Mouse (Mus musculus) embryonic facial prominence, embryonic 14.5 days (tissue): ENCODE data around the gene Heg1. TPM values are rescaled to one million over a fixed set of nuclear protein-coding genes. Genes with fewer than 3 reads are reported as not detected.

ENCODE experiments used
- ATAC-seq: fragments of 200-750 bp; cut with Nextera tagmentation; 2 replicates; pipeline ENCODE4 v1.8.0; 2017; ENCODE audit warnings: low read depth, moderate number of reproducible peaks, moderate TSS enrichment
- DNase-seq: peaks from one replicate; pipeline ENCODE4 v3.0.0-alpha.2; 2015; ENCODE audit warnings: low spot score
- H3K27ac ChIP-seq: fragments of 300-500 bp; sonication (generic); replicated peaks from 2 replicates; pipeline ENCODE4 v1.5.1; 2014; ENCODE audit warnings: low read depth, mild to moderate bottlenecking, low read length, moderate library complexity
- H3K27me3 ChIP-seq: fragments of 300-500 bp; sonication (generic); replicated peaks from 2 replicates; pipeline ENCODE4 v1.6.1; 2014; ENCODE audit warnings: low read length; ENCODE audit not compliant: control insufficient read depth, insufficient read depth
- H3K36me3 ChIP-seq: fragments of 300-500 bp; sonication (generic); 2 replicates; pipeline ENCODE4 v1.6.1; 2014; ENCODE audit warnings: low read length, mixed read lengths; ENCODE audit not compliant: control insufficient read depth, insufficient read depth
- H3K4me1 ChIP-seq: fragments of 300-500 bp; sonication (generic); 2 replicates; pipeline ENCODE4 v1.6.1; 2014; ENCODE audit warnings: antibody characterized with exemption, low read length; ENCODE audit not compliant: control insufficient read depth, insufficient read depth
- H3K4me2 ChIP-seq: fragments of 300-500 bp; sonication (generic); 2 replicates; pipeline ENCODE4 v1.6.1; 2014; ENCODE audit warnings: low read depth, mild to moderate bottlenecking, low read length, moderate library complexity, mixed read lengths
- H3K4me3 ChIP-seq: fragments of 300-500 bp; sonication (generic); 2 replicates; pipeline ENCODE4 v1.5.1; 2014; ENCODE audit warnings: low read depth, mild to moderate bottlenecking, low read length
- H3K9ac ChIP-seq: fragments of 300-500 bp; sonication (generic); 2 replicates; pipeline ENCODE4 v1.6.1; 2014; ENCODE audit warnings: low read depth, mild to moderate bottlenecking, low read length, moderate library complexity, mixed read lengths
- H3K9me3 ChIP-seq: fragments of 300-500 bp; sonication (generic); 2 replicates; pipeline ENCODE4 v1.6.1; 2016; ENCODE audit warnings: low read length; ENCODE audit not compliant: control insufficient read depth
- WGBS: fragments of 180-500 bp; shearing (Covaris S2); extraction: QIAGEN DNeasy Blood & Tissue Kit; methylation state at CpG from one replicate; pipeline ENCODE4 v1.1.7; 2014; 5-methylcytosine and 5-hydroxymethylcytosine counted together
- polyA plus RNA-seq: library from polyadenylated mRNA; unstranded; fragments of >200 nt; fragmentation: Nextera tagmentation; extraction: Ambion mirVana; gene quantifications from 2 replicates; pipeline ENCODE4 v1.2.1, GENCODE M21; 2014

The Heg1 gene
- polyA plus RNA-seq, 1 experiment from 2014 or later = 24.6 TPM

DNA sequence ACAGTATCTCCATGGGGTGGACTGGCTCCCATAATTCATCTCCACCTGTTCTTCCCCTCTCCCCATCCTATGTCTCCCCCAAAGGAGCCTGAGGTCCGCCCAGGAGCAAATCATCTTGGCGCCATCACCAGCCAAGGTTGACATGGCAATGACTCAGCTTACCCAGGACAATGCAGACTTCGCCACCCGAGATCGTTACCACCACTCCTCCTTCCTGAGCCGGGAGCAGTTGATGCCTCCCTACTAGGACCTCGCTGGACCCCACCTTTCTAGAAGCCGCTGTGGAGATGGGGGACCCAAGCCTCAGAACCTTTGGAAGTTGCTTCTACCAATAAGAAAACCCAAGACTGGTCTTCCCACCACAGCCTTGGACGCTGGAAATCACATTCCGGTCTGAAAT is 21.3 kb upstream of the Heg1 start:
- ATAC-seq = no peak
- no peak for DNase-seq
- Histone ChIP-seq H3K4me2 (no peak overlapping the region), H3K27ac (no peak overlapping the region), H3K4me1 (no peaks in the 10 kb centered on the region), H3K9ac (no peak overlapping the region), H3K9me3 (no peaks in the 10 kb centered on the region), H3K27me3 (no peaks in the 10 kb centered on the region), H3K4me3 (no peak overlapping the region), H3K36me3 (no peaks in the 10 kb centered on the region)
- 92% methylated on average over 10 of the region's 10 CpGs for WGBS

DNA sequence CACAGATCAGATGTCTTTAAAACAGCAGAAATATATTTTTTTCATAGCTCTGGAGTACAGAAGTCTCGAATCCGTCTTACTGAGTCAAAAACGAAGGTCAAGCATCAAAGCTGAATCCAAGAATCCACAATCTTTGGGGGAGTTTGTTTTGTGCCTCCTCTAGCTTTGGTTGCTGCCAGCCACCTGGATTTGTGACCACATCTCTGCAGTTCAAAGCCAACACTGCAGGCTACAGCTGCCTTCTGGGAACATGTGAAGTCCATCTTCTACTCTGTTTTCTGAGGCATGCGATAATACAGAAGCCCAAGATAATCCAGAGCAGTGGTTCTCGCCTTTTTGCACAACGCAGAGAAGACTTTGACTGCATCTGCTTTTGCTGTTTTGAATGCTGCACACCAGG is 17.9 kb upstream of the Heg1 start:
- ATAC-seq (no peak), DNase-seq (no peak)
- H3K4me2 ChIP-seq = no peak overlapping the region
- H3K27me3 ChIP-seq = no peaks in the 10 kb centered on the region
- H3K27ac ChIP-seq = no peak overlapping the region
- no peaks in the 10 kb centered on the region for H3K4me1 ChIP-seq
- no peak overlapping the region for H3K9ac ChIP-seq
- H3K9me3 ChIP-seq = no peaks in the 10 kb centered on the region
- WGBS = 65% methylated on average over 6 of the region's 6 CpGs
- no peak overlapping the region for H3K4me3 ChIP-seq
- H3K36me3 ChIP-seq = no peaks in the 10 kb centered on the region

DNA sequence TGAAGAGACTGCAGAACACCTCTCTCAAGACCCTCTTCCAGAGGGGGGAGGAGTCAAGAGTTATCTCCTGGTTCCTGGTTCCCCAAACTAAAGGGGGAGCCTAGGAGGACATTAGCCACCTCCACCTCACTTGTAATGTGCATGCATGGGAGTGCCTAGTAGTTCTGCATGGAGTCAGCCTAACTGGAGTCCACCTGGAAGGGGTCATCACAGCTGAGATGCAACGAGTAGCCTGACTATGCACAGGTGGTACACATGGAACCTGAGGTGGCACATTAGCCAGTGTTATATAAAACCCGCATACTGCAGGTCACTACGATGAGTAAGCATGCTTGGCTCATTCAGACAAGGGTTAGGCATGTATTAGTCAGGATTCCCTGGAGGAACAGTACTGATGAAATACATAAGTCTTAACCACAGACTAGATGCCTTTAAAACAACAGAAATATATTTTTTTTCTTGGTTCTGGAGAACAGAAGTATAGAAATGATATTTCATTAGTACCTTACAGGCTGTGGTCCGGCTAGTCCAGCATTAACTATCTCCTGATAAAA is 17.1 kb upstream of the Heg1 start:
- no peaks in the 10 kb centered on the region for H3K4me1 ChIP-seq
- H3K9me3 ChIP-seq = no peaks in the 10 kb centered on the region
- no peak for DNase-seq
- H3K36me3 ChIP-seq = no peaks in the 10 kb centered on the region
- H3K4me2 ChIP-seq = no peak overlapping the region
- H3K27ac ChIP-seq = no peak overlapping the region
- no peak overlapping the region for H3K9ac ChIP-seq
- H3K27me3 ChIP-seq = no peaks in the 10 kb centered on the region
- WGBS = 74% methylated on average over 4 of the region's 4 CpGs
- ATAC-seq = no peak
- H3K4me3 ChIP-seq = no peak overlapping the region

DNA sequence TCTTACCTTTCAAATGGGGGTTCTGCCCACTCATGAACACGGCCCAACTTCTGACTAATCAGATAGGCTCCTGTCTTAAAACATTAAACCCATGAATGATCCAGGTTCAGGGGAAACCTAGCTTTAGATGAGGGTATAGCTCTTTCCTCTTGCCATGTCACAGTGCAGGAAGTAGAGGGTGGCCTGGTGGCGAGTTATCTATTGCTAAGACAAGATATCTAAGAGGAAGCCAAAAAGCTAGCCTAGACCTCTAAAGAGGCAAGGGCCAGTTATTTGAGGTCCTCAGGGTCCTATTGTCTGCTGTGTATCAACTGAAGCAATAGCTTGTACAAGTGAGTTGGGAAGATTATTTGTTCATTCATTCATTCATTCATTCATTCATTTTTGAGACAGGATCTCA is 15.7 kb upstream of the Heg1 start:
- ATAC-seq (no peak), DNase-seq (no peak)
- Histone ChIP-seq H3K4me2 (no peak overlapping the region), H3K9ac (no peak overlapping the region), H3K9me3 (no peaks in the 10 kb centered on the region), H3K4me1 (no peaks in the 10 kb centered on the region), H3K27ac (no peak overlapping the region), H3K27me3 (no peaks in the 10 kb centered on the region), H3K36me3 (no peaks in the 10 kb centered on the region), H3K4me3 (no peak overlapping the region)
- WGBS = 88% methylated on average over 2 of the region's 2 CpGs

DNA sequence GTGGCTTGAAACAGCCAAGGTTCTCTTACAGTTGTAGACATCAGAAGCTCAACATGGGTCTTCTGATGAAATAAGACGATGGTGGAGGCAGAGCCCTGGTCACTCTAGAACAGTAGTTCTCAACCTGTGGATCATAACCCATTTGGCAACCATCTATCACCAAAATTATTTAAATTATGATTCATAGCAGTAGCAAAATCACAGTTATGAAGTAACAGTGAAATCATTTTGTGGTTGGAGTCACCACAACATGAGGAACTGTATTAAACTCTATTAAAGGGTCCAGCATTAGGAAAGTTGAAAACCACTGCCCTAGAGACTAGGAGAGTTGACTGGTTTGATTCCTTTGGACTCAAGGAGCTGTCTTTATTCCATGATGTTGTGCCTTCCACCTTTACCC is 15.1 kb upstream of the Heg1 start:
- Histone ChIP-seq H3K4me3 (no peak overlapping the region), H3K4me2 (no peak overlapping the region), H3K4me1 (no peaks in the 10 kb centered on the region), H3K36me3 (no peaks in the 10 kb centered on the region), H3K27me3 (no peaks in the 10 kb centered on the region), H3K27ac (no peak overlapping the region), H3K9me3 (no peaks in the 10 kb centered on the region), H3K9ac (no peak overlapping the region)
- 85% methylated on average over 1 of the region's 1 CpGs for WGBS
- DNase-seq (no peak), ATAC-seq (no peak)

DNA sequence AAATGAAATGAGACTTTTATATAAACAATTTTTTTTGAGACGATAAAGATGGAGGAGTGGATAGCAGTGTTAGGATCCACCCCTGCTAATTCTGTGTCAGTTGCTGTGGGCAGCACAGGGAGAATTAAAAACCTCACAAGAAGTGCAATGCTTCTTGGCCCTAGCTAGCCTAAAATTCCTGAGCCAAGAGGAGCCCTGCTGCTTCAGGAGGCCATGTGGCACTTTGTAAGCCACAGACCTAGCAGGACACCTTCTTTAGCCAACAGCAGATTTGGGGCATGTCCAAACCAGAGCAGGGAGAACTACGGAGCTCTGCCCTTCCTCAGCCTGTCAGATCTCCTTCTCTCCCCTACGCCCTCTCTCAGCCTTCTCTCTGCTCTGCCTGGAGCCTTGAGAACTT is 13.8 kb upstream of the Heg1 start:
- Histone ChIP-seq H3K4me3 (no peak overlapping the region), H3K27me3 (no peaks in the 10 kb centered on the region), H3K9ac (no peak overlapping the region), H3K9me3 (no peaks in the 10 kb centered on the region), H3K4me1 (no peaks in the 10 kb centered on the region), H3K4me2 (no peak overlapping the region), H3K27ac (no peak overlapping the region), H3K36me3 (no peaks in the 10 kb centered on the region)
- 59% methylated on average over 3 of the region's 3 CpGs for WGBS
- ATAC-seq (no peak), DNase-seq (no peak)

DNA sequence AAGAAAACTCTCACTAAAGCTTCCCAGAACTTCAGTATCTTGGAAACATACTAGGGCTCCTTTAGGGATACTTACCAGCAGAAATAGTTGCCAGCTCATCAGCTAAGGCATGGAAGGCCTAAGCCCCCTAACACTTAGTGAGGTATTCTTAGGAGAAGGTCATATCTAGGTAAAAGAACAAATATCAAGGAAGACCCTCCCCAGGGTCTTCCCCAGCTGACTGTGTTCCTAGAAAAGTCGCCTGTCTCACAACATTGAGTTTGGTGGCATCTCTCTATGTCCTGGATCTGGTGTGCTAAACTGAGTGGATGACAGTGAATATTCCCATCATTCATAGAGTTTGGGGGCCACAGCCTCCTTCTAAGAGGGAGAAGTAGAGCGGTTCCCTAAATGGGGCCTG is 13.2 kb upstream of the Heg1 start:
- no peaks in the 10 kb centered on the region for H3K9me3 ChIP-seq
- 87% methylated on average over 2 of the region's 2 CpGs for WGBS
- no peak overlapping the region for H3K4me3 ChIP-seq
- no peaks in the 10 kb centered on the region for H3K4me1 ChIP-seq
- H3K27ac ChIP-seq = no peak overlapping the region
- H3K9ac ChIP-seq = no peak overlapping the region
- ATAC-seq (no peak), DNase-seq (no peak)
- no peaks in the 10 kb centered on the region for H3K36me3 ChIP-seq
- no peak overlapping the region for H3K4me2 ChIP-seq
- no peaks in the 10 kb centered on the region for H3K27me3 ChIP-seq

DNA sequence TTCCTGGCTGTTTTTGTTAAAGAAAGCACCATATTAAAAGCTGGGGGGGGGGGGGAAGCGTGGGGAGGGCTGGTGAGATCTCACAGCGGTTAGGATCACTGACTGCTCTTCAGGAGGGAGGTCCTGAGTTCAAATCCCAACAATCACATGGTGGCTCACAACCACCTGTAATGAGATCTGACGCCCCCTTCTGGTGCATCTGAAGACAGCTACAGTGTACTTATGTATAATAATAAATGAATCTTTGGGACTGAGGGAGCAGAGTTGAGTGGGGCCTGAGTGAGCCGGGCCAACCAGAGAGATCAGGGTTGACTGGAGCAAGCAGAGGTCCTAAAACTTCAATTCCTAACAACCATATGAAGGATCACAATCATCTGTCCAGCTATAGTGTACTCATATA is 12.0 kb upstream of the Heg1 start:
- no peak overlapping the region for H3K9ac ChIP-seq
- H3K9me3 ChIP-seq = no peaks in the 10 kb centered on the region
- no peaks in the 10 kb centered on the region for H3K4me1 ChIP-seq
- H3K27me3 ChIP-seq = no peaks in the 10 kb centered on the region
- DNase-seq (no peak), ATAC-seq (no peak)
- H3K36me3 ChIP-seq = no peaks in the 10 kb centered on the region
- H3K27ac ChIP-seq = no peak overlapping the region
- H3K4me2 ChIP-seq = no peak overlapping the region
- WGBS = 85% methylated on average over 3 of the region's 4 CpGs
- no peak overlapping the region for H3K4me3 ChIP-seq

DNA sequence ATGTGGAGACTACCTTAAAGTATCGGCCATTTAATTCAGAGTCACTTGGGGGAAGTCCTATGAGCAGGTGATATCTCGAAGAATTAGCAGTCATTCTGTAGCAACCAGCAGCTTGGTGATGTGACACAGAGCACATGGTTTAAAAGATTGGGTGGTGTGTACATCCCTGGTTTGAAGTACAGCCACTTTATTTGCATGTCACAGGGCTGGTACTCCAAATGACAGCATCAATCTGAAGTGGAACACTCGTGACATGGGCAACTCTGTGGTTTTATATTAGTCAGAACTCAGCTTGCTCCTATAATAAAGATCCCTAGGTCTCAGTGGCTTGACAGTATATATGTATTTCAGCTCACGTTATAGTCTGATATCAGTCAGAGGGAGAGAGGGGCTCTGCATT is 11.5 kb upstream of the Heg1 start:
- WGBS = 87% methylated on average over 4 of the region's 4 CpGs
- H3K27me3 ChIP-seq = no peaks in the 10 kb centered on the region
- H3K9me3 ChIP-seq = no peaks in the 10 kb centered on the region
- H3K4me2 ChIP-seq = no peak overlapping the region
- no peaks in the 10 kb centered on the region for H3K36me3 ChIP-seq
- no peak overlapping the region for H3K9ac ChIP-seq
- no peak for ATAC-seq
- no peak overlapping the region for H3K4me3 ChIP-seq
- no peak for DNase-seq
- no peak overlapping the region for H3K27ac ChIP-seq
- H3K4me1 ChIP-seq = no peaks in the 10 kb centered on the region
